In genomic region chrX:52193311-52193968, GRCm38 (mm10) we compare ENCODE assay signal across 12 mouse cellular contexts. TPM values are rescaled to one million over a fixed set of nuclear protein-coding genes. Genes with fewer than 3 reads are reported as not detected.
DNase-seq lines count a peak whose midpoint lies in the region; ATAC-seq lines count a peak whose summit lies in the region.
"Had no signal": no experiment of that assay in that cellular context is flagged by ENCODE, and none has a peak within 500 bp of the region (broad histone marks: within the 10 kb centered on the region; RNA-seq: fewer than 3 reads in every experiment).

No protein-coding gene starts in this region.

- H3K36me3 ChIP-seq in heart, embryonic 13.5 days, result no peaks in the 10 kb centered on the region
- H3K36me3 ChIP-seq in embryonic facial prominence, embryonic 14.5 days (ENCODE audit: control insufficient read depth, insufficient read depth, low read length), result no peaks in the 10 kb centered on the region
- no peaks in the 10 kb centered on the region for H3K36me3 ChIP-seq in limb, embryonic 13.5 days
- H3K36me3 ChIP-seq: G1E had no signal

- 0 out of 2 replicates have a peak, but pooled peaks cover 3% of the 10 kb centered on the region for H3K4me1 ChIP-seq in heart, embryonic 13.5 days
- no peaks in the 10 kb centered on the region for H3K4me1 ChIP-seq in embryonic facial prominence, embryonic 14.5 days (ENCODE audit: control insufficient read depth, insufficient read depth, low read length)
- peaks cover 3% of the 10 kb centered on the region; the same call in 1 of the 2 replicates for H3K4me1 ChIP-seq in limb, embryonic 13.5 days

- 29% methylated on average over 4 of the region's 4 CpGs for WGBS in heart, embryonic 13.5 days
- 29% methylated on average over 4 of the region's 4 CpGs for WGBS in embryonic facial prominence, embryonic 14.5 days
- WGBS in limb, embryonic 13.5 days, result 33% methylated on average over 4 of the region's 4 CpGs

- H3K27ac ChIP-seq in heart, embryonic 13.5 days (replicated peaks), result no peak overlapping the region
- H3K27ac ChIP-seq in embryonic facial prominence, embryonic 14.5 days (replicated peaks; ENCODE audit: low read depth, low read length), result no peak overlapping the region; the same call in 1 of the 2 replicates
- H3K27ac ChIP-seq in limb, embryonic 13.5 days, result no peak overlapping the region

- DNase-seq in heart, postnatal 25 days (ENCODE audit: low spot score), result no peak
- DNase-seq in NIH3T3 (ENCODE audit: low read depth), result peak; percentile 5
- peak; percentile 55 for DNase-seq in embryonic facial prominence, embryonic 14.5 days (ENCODE audit: low spot score)
- DNase-seq in left cerebral cortex, postnatal 4 days, result no peak
- DNase-seq in frontal cortex, postnatal 25 days (ENCODE audit: low spot score in 2 of 2), result no peak
- DNase-seq in left cerebral cortex, adult 11 months (ENCODE audit: low spot score), result no peak
- DNase-seq: cerebellum, adult 11 months; gastrocnemius, postnatal 36 days had no signal

- H3K9ac ChIP-seq in heart, embryonic 13.5 days, result no peak overlapping the region
- no peak overlapping the region for H3K9ac ChIP-seq in embryonic facial prominence, embryonic 14.5 days (ENCODE audit: low read depth, low read length)
- H3K9ac ChIP-seq in limb, embryonic 13.5 days, result no peak overlapping the region

- intact Hi-C loops in heart, postnatal 25 days (cut with DNase I), result no loop called here
- intact Hi-C loops in left cerebral cortex, postnatal 4 days (cut with DNase I), result no loop called here

- peaks cover 7% of the 10 kb centered on the region; the same call in 1 of the 2 replicates for H3K27me3 ChIP-seq in heart, embryonic 13.5 days (replicated peaks)
- H3K27me3 ChIP-seq in embryonic facial prominence, embryonic 14.5 days (replicated peaks; ENCODE audit: control insufficient read depth, insufficient read depth, low read length), result peaks cover 5% of the 10 kb centered on the region
- peaks cover 3% of the 10 kb centered on the region; the same call in 1 of the 2 replicates for H3K27me3 ChIP-seq in limb, embryonic 13.5 days

- no peak overlapping the region for H3K4me3 ChIP-seq in heart, embryonic 13.5 days
- no peak overlapping the region for H3K4me3 ChIP-seq in embryonic facial prominence, embryonic 14.5 days (ENCODE audit: low read depth, low read length)
- H3K4me3 ChIP-seq in limb, embryonic 13.5 days, result no peak overlapping the region

- H3K9me3 ChIP-seq in heart, embryonic 13.5 days, result no peaks in the 10 kb centered on the region
- H3K9me3 ChIP-seq in embryonic facial prominence, embryonic 14.5 days (ENCODE audit: control insufficient read depth, low read length), result no peaks in the 10 kb centered on the region
- no peaks in the 10 kb centered on the region for H3K9me3 ChIP-seq in limb, embryonic 13.5 days
- H3K9me3 ChIP-seq: G1E had no signal

- peak overlapping the region; percentile 22; the same call in 1 of the 2 replicates for H3K4me2 ChIP-seq in heart, embryonic 13.5 days
- no peak overlapping the region for H3K4me2 ChIP-seq in embryonic facial prominence, embryonic 14.5 days (ENCODE audit: low read depth, low read length)
- peak overlapping the region; percentile 38; the same call in 1 of the 2 replicates for H3K4me2 ChIP-seq in limb, embryonic 13.5 days (replicated peaks)

- ATAC-seq in heart, embryonic 13.5 days (ENCODE audit: extremely low read depth, insufficient number of reproducible peaks, low FRiP score, low TSS enrichment), result no peak
- ATAC-seq in embryonic facial prominence, embryonic 14.5 days (ENCODE audit: low read depth), result no peak
- ATAC-seq in limb, embryonic 13.5 days (ENCODE audit: low FRiP score, low read depth), result no peak

RNA-seq across cellular contexts. Expression of gene Gpc4, which starts 28.4 kb away (rescaled TPM):
- polyA plus RNA-seq in heart, embryonic 13.5 days (2015; fragmentation: Nextera tagmentation; extraction: Ambion mirVana), result 42.2 and 47.1 TPM in 2 replicates
- total RNA-seq in heart, postnatal 25 days (2021), result 10 to 100 TPM; 43.0 to 44.4 TPM
- 67.0 and 68.1 TPM in 2 replicates for polyA plus RNA-seq in embryonic facial prominence, embryonic 14.5 days (2014; fragmentation: Nextera tagmentation; extraction: Ambion mirVana)
- 82.0 and 85.9 TPM in 2 replicates for polyA plus RNA-seq in limb, embryonic 13.5 days (2015; fragmentation: Nextera tagmentation; extraction: Ambion mirVana)
- 10 to 100 TPM; 17.5 to 18.6 TPM for total RNA-seq in left cerebral cortex, postnatal 4 days (2021)
- total RNA-seq: neutrophil, adult 5-6 weeks had no signal

Comparison
In these comparisons a context has a peak if more than half of its experiments do, and no peak if none do; other contexts are left out.
1. DNase-seq: peak in NIH3T3 (single experiment) and embryonic facial prominence, embryonic 14.5 days (single experiment); none in heart, postnatal 25 days (single experiment), left cerebral cortex, postnatal 4 days (single experiment), frontal cortex, postnatal 25 days (0 of 2) and left cerebral cortex, adult 11 months (single experiment).